Mouse (Mus musculus) A20 (cell line): ENCODE measurements around the gene Ppp1r12c.

ENCODE experiments used
- DNase-seq: peaks from one replicate; pipeline ENCODE4 v3.0.0-alpha.2; 2011; ENCODE audit warnings: low read depth, low spot score

Ppp1r12c gene

DNA sequence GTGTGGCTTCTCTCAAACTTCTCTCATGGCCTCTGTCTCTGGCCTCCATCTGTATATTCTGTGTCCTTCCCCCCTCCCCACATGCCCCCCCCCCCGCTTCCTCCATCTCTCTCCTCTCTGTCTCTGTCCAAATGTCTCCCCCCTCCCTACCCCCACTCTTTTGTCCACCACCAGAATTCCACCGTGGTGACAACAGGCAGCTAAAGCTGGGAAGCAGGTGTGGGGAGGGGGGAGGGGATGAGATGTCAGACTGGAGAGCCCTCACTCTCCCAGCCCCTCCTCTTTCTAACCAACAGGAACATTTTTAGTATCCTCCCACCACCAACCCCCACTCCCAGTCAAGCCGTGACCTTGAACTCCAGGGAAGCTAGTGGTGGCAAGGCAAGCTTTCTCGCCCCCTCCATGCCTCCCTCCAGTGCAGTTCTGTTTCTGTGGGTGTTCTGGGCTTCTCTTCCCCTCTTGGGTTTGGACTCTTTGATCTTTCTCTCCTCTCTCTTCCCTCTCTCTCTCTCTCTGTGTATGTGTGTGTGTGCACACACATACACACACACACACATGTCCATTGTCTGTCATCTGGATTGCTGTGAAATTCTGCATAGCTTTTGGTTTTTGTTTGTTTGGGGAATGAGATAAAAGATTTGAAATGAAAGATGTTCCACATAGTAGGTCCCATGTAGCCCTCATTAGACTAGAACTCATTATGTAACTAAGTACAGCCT lies 15.0 kb upstream of the Ppp1r12c start, which contains the start of gene Tnnt1:
TSS of gene Tnnt1 (minus strand) at position 51 of the 719 bp plus-strand sequence.
- DNase-seq = no peak

DNA sequence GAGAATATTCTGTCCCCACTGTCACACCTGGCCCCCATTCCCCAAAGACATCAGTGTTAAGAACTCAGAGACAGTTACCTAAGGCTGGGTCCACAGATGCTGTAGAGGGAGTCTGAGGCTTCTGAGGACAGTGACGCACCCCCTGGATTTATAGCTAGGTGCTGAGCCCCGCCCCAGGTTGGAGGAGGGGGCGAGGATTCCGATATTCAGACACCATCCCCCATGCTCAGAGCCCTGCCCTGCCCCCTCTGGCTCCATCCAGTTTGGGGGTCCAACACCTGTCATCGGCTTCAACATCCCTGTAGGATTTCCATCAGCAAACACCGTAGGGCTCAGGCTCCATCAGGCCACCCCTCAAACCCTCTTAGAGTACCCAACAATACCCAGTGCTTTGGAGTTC lies 14.4 kb upstream of the Ppp1r12c start:
- no peak for DNase-seq

GRCm38 (mm10) chr7:4513829-4514712 lies 12.6 kb upstream of the Ppp1r12c start:
- DNase-seq = no peak

DNA sequence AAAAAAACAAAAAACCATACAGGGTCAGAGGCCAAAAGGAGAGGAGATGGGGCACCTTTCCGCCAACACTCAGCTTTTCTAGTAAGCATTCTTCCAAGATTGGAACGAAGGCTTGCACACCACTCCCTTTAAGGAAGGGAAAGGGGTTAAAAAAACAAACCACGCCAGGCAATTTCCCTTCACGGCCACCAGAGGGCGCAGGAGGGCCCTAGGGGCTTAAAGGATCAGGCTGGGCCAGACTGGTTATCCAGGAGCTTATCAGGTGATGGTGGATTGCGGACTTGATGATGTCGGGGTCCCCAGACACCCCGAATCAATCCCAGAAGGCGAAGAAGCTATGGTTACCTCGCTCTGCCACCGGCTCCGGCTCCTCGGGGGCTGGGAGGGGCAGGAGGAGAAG lies 11.8 kb upstream of the Ppp1r12c start:
- peak; percentile 68 for DNase-seq

DNA sequence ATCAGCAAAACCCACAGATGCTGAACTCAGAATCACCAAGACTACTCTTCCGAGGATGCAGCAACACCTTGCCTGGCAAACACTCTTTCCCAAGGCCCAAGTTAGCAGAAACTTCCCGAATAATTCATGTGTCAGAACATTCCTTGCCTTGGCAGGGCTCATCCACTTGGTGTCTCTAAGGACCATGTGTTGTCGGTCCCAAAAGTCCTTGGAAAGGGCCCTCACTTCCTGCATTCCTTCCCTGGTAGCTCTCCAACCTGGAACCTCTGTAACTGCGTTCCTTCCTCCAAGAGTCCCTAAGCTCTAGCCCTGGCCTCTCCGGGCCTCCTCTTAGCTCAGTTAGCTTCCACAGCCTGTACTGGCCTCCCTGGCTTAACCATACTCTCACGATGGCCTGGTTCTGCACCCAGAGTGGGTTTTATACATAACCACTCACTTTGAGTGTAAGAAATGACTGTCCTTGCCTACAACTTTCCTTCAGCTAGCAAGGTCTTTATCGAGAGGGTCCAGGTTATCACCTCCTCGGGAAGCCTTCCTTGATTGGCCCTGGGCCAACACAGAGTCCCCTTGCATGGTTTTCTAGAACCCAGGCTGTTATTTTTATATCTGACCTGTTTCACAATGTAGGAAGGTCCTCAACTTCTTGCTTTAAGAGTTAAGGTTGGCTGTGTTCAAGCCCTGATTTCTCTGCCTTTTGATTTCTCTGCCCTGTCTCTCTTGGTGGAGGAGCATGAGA lies 10.2 kb upstream of the Ppp1r12c start:
- no peak for DNase-seq

- peak; percentile 65 for DNase-seq
These were observed 8.6 kb upstream of the Ppp1r12c start for GRCm38 (mm10) chr7:4509863-4510608.

DNA sequence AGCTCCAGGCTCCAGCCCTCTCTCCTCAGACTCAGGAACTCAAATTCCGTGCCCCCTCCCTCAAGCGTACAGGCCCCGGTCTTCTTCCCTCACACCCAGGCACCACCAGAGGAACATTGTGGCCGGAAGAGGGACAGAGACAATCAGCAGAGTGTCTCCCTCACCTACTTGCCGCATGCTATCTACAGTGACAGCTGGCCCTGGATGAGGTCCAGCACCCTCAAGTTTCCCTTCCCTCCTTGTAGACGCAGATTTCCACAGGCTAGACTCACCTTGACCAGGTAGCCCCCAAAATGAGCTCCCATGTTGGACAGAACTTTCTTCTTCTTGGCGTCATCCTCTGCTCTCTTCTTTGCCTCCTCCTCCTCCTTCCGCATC lies 7.2 kb upstream of the Ppp1r12c start:
- DNase-seq = no peak

DNA sequence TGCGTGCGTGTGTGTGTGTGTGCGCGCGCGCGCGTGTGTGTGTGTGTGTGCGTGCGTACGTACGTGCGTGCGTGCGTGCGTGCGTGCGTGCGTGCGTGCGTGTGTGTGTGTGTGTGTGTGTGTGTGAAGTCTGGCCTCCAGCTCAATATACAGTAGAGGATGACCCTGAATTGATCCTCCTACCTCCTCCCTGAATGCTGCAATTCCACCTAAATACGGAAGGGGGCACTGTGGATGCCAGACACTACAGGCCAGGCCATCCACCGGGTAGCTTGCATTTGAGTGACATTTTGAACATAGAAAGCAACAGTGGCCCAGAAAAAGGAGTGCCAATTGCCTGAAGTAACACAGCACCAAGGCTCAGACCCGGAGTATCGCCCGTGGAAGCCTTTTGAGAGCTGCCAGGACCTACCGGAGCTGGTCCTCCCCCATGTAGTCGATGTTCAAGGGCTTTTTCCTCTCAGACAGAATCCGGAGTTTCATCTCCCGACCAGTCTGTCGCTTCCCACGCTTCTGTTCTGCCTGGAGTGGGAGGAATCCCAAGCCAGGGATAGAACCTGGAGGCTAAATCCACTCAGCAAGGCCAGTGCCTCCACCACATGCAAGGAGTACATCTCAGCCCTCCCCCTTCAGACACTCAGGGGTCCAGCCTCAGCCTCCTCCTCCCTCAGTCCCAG lies 6.7 kb upstream of the Ppp1r12c start:
- DNase-seq = peak; percentile 49

GRCm38 (mm10) chr7:4507220-4507619 lies 5.7 kb upstream of the Ppp1r12c start:
- DNase-seq = no peak

- peak; percentile 35 for DNase-seq
These were observed 3.4 kb upstream of the Ppp1r12c start for GRCm38 (mm10) chr7:4504646-4505435.

- DNase-seq = no peak
These were observed 2.4 kb upstream of the Ppp1r12c start for GRCm38 (mm10) chr7:4503858-4504257.

GRCm38 (mm10) chr7:4503100-4503499 lies 1.6 kb upstream of the Ppp1r12c start:
- no peak for DNase-seq

DNA sequence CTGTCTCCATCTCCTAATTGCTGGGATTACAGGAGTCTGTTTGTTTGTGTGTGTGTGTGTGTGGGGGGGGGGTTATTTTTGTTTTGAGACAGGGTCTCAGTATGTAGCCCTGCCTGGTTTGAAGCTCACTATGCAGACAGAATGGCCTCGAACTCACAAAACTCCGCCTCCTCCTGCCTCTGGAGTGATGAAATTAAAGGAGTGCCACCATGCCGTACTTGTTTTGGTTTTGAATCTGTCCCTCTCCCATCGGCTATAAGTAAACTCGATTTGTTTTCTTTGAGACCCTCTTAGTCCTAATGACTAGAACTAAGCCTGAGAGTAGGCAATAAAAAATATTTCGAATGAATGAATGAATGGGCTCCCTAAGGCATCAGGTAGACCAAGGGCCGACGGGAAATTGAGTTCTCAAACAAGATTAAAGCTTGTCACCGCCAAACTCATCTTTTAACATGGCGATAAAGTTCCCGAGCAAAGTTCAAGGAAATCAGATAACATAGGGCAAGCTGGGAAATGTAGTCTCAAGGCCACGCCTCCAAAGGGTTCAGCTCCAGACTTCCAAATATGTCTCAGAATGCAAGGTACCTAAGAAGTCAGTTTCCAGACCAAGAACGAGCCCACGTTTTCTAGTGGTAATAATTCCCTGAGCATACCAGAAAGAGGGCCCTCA lies 1.1 kb upstream of the Ppp1r12c start:
- peak; percentile 70 for DNase-seq

GRCm38 (mm10) chr7:4500892-4501471 lies 498 bp downstream of the Ppp1r12c start:
- DNase-seq = peak; percentile 65

DNA sequence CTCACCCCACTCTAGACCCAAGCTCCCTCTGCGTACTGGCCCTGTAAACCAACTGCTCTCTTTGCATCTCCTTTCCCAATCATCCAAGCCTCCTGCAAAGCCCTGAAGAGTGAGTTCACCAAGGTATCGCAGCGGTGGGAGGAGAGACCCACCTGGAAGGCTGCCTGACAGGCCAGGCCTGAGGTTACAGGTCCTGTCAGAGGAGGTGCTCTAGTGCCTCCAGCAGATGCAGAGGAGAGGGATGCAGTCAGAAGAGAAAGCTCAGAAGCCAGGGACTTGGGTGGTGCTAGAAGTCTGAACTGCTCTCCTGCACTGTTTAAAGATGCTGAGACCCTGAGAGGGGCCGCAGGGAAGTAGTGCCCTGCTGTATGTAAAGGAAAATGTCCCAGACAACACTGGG lies 2.4 kb downstream of the Ppp1r12c start:
- DNase-seq = no peak

GRCm38 (mm10) chr7:4498251-4498650 lies 3.2 kb downstream of the Ppp1r12c start:
- DNase-seq = no peak

DNA sequence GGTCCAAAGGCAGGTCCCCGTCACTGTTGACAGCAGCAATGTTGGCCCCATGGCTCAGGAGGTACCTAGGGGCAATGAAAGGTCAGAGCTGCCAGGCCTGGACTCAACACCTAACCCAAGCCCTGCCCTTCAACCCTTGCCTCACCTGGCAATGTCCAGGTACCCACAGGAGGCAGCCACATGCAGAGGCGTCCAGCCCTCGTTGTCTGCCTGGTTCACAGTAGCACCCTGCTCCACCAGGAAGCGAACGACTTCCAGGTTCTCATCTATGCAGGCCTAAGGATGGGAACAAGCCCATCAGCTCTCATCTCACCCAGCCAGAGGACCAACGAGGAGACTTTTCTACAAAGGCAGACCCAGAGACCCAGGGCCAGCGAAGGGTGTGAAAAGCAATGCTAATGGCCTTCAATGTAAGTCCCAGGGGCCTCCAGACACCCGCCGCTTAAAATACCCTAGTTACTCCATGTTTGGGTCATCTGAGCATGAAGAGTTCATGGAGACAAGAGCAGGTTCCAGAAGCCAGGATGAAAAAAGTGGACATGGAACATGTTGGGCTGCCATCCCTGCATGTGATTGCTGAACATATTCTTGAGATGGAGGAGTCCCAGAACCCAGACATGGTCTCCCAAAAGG lies 4.1 kb downstream of the Ppp1r12c start:
- no peak for DNase-seq

DNA sequence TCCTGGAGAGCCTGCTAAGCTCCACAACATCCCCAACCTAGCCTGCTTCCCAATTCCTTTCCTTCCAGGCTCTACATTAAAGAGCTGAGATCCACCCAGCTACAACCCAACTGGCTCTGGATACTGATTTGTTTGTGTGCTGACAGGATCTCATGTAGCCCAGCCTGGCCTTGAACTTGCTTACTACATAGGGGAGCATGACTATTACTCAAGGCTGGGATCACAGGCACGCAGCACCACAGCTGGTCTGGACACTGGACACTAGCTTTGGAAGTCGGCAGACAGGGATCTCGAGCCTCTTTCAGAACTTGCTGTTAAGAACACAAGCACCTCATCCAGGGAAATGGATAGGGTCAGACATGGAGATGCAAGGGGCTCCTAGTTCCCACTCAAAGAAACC lies 5.0 kb downstream of the Ppp1r12c start:
- DNase-seq = no peak

DNA sequence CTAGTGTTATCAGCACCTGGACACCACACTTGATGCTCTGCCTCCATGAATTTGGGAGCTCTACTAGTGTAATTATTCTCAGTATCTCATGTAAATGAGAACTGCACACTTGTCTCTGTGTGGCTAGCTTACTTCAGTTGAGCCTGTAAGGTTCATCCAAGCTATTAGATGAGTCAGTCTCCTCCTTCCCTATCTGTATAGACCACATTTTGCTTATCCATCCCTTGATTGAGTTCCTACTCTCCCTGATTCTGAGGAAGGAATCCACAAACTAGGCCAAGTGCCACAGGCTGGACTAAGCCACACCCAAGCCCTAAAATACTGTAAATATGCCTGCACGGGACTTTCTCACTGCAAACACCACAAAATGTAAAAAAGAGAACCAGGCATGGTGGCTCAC lies 7.5 kb downstream of the Ppp1r12c start:
- no peak for DNase-seq
